Mouse (Mus musculus) lung, postnatal 0 days (tissue): Measurements from ENCODE around the gene Pigf. TPM values are rescaled to one million over a fixed set of nuclear protein-coding genes. Genes with fewer than 3 reads are reported as not detected.

Source experiments
- ATAC-seq: fragments of 200-750 bp; cut with Nextera tagmentation; 2 replicates; pipeline ENCODE4 v1.8.0; 2017; ENCODE audit warnings: moderate library complexity
- DNase-seq: peaks from one replicate; pipeline ENCODE4 v3.0.0-alpha.2; 2016; ENCODE audit warnings: low spot score
- H3K27ac ChIP-seq: fragments of 300-500 bp; sonication (generic); 2 replicates; pipeline ENCODE4 v1.5.1; 2014; ENCODE audit warnings: antibody characterized with exemption, mild to moderate bottlenecking, low read length, mixed read lengths
- H3K27me3 ChIP-seq: fragments of 300-500 bp; sonication (generic); replicated peaks from 2 replicates; pipeline ENCODE4 v1.6.1; 2014; ENCODE audit warnings: low read length, mixed read lengths; ENCODE audit not compliant: insufficient read depth
- H3K36me3 ChIP-seq: fragments of 300-500 bp; sonication (generic); 2 replicates; pipeline ENCODE4 v1.6.1; 2014; ENCODE audit warnings: low read length, mixed read lengths; ENCODE audit not compliant: insufficient read depth
- H3K4me1 ChIP-seq: fragments of 300-500 bp; sonication (generic); 2 replicates; pipeline ENCODE4 v1.6.1; 2014; ENCODE audit warnings: antibody characterized with exemption, low read depth, low read length, mixed read lengths; ENCODE audit not compliant: insufficient read depth
- H3K4me2 ChIP-seq: fragments of 300-500 bp; sonication (generic); replicated peaks from 2 replicates; pipeline ENCODE4 v1.6.1; 2014; ENCODE audit warnings: low read depth, mild to moderate bottlenecking, low read length, moderate library complexity, mixed read lengths
- H3K4me3 ChIP-seq: fragments of 300-500 bp; sonication (generic); 2 replicates; pipeline ENCODE4 v1.5.1; 2014; ENCODE audit warnings: low read depth, low read length
- H3K9ac ChIP-seq: fragments of 300-500 bp; sonication (generic); replicated peaks from 2 replicates; pipeline ENCODE4 v1.6.1; 2014; ENCODE audit warnings: low read depth, mild to moderate bottlenecking
- H3K9me3 ChIP-seq: fragments of 300-500 bp; sonication (generic); 2 replicates; pipeline ENCODE4 v1.6.1; 2016; ENCODE audit warnings: low read length, mixed read lengths
- CTCF ChIP-seq: IDR thresholded peaks from 2 replicates; pipeline ENCODE4 v1.5.1; 2016; ENCODE audit warnings: antibody characterized with exemption, mild to moderate bottlenecking
- EP300 ChIP-seq: IDR thresholded peaks from 2 replicates; pipeline ENCODE4 v1.6.1; 2016; ENCODE audit warnings: antibody characterized with exemption, mild to moderate bottlenecking, control low read depth
- WGBS: fragments of 180-500 bp; shearing (Covaris S2); extraction: QIAGEN DNeasy Blood & Tissue Kit; methylation state at CpG from one replicate; pipeline ENCODE4 v1.1.7; 2014; 5-methylcytosine and 5-hydroxymethylcytosine counted together
- polyA plus RNA-seq: library from polyadenylated mRNA; unstranded; fragments of >200 nt; fragmentation: Nextera tagmentation; extraction: Ambion mirVana; gene quantifications from 2 replicates; pipeline ENCODE4 v1.2.1, GENCODE M21; 2015

Gene Pigf
- polyA plus RNA-seq, 1 experiment from 2014 or later: 17.5 TPM

GRCm38 (mm10) chr17:87011301-87012019 is 13.7 kb downstream of the Pigf start:
- ATAC-seq: no peak
- TF ChIP-seq EP300 (no peak), CTCF (no peak)
- Histone ChIP-seq H3K9me3 (no peaks in the 10 kb centered on the region), H3K4me2 (no peak overlapping the region), H3K27me3 (no peaks in the 10 kb centered on the region), H3K27ac (no peak overlapping the region), H3K4me3 (no peak overlapping the region), H3K9ac (no peak overlapping the region), H3K36me3 (no peaks in the 10 kb centered on the region), H3K4me1 (no peaks in the 10 kb centered on the region)
- DNase-seq: no peak
- 79% methylated on average over 13 of the region's 13 CpGs for WGBS

GRCm38 (mm10) chr17:87008950-87009349 is 16.3 kb downstream of the Pigf start:
- Histone ChIP-seq H3K4me2 (no peak overlapping the region), H3K27ac (no peak overlapping the region), H3K4me1 (no peaks in the 10 kb centered on the region), H3K9me3 (no peaks in the 10 kb centered on the region), H3K4me3 (no peak overlapping the region), H3K36me3 (no peaks in the 10 kb centered on the region), H3K27me3 (no peaks in the 10 kb centered on the region), H3K9ac (no peak overlapping the region)
- TF ChIP-seq CTCF: peak; percentile 37
- no peak for TF ChIP-seq EP300
- WGBS: 92% methylated on average over 3 of the region's 3 CpGs
- DNase-seq (no peak), ATAC-seq (no peak)

GRCm38 (mm10) chr17:86997323-86997722 is 27.9 kb downstream of the Pigf start:
- no peak for ATAC-seq

GRCm38 (mm10) chr17:86991306-86991705 is 33.9 kb downstream of the Pigf start:
- ATAC-seq (peak; percentile 94), DNase-seq (peak; percentile 69)
- no peaks in the 10 kb centered on the region for H3K36me3 ChIP-seq
- TF ChIP-seq EP300 (no peak), CTCF (no peak)
- no peaks in the 10 kb centered on the region for H3K4me1 ChIP-seq
- no peak overlapping the region for H3K9ac ChIP-seq
- no peaks in the 10 kb centered on the region for H3K27me3 ChIP-seq
- H3K4me2 ChIP-seq: no peak overlapping the region
- peak overlapping the region; percentile 35; the same call in 1 of the 2 replicates for H3K27ac ChIP-seq
- no peak overlapping the region for H3K4me3 ChIP-seq
- H3K9me3 ChIP-seq: no peaks in the 10 kb centered on the region
- WGBS: 58% methylated on average over 8 of the region's 8 CpGs

More at GRCm38 (mm10) chr17:86997323-86997722, 27.9 kb downstream of the Pigf start:
- H3K9me3 ChIP-seq: no peaks in the 10 kb centered on the region
- DNase-seq: no peak
- H3K4me3 ChIP-seq: no peak overlapping the region
- peaks cover 14% of the 10 kb centered on the region; the same call in 1 of the 2 replicates for H3K36me3 ChIP-seq
- H3K27ac ChIP-seq: no peak overlapping the region
- no peaks in the 10 kb centered on the region for H3K4me1 ChIP-seq
- no peak overlapping the region for H3K9ac ChIP-seq
- 86% methylated on average over 6 of the region's 6 CpGs for WGBS
- TF ChIP-seq EP300 (no peak), CTCF (no peak)
- no peak overlapping the region for H3K4me2 ChIP-seq
- H3K27me3 ChIP-seq: no peaks in the 10 kb centered on the region

- H3K4me3 ChIP-seq: no peak overlapping the region
- no peak overlapping the region for H3K27ac ChIP-seq
- WGBS: 44% methylated on average over 6 of the region's 6 CpGs
- TF ChIP-seq CTCF (no peak), EP300 (no peak)
- ATAC-seq (peak; percentile 49), DNase-seq (no peak)
- H3K27me3 ChIP-seq: no peaks in the 10 kb centered on the region
- no peak overlapping the region for H3K4me2 ChIP-seq
- H3K36me3 ChIP-seq: no peaks in the 10 kb centered on the region
- no peaks in the 10 kb centered on the region for H3K4me1 ChIP-seq
- no peak overlapping the region for H3K9ac ChIP-seq
- no peaks in the 10 kb centered on the region for H3K9me3 ChIP-seq
These were observed 36.5 kb downstream of the Pigf start for GRCm38 (mm10) chr17:86988601-86989184.

GRCm38 (mm10) chr17:86988161-86988560 is 37.0 kb downstream of the Pigf start:
- TF ChIP-seq CTCF (no peak), EP300 (no peak)
- Histone ChIP-seq H3K4me1 (no peaks in the 10 kb centered on the region), H3K4me3 (no peak overlapping the region), H3K36me3 (no peaks in the 10 kb centered on the region), H3K27ac (no peak overlapping the region), H3K4me2 (no peak overlapping the region), H3K9ac (no peak overlapping the region), H3K27me3 (no peaks in the 10 kb centered on the region), H3K9me3 (no peaks in the 10 kb centered on the region)
- DNase-seq: no peak
- WGBS: 77% methylated on average over 5 of the region's 5 CpGs
- no peak for ATAC-seq
